Mouse (Mus musculus) E14TG2a.4 (cell line): ENCODE results near the gene Pdha2.

Experiments used
- CTCF ChIP-seq: conservative IDR thresholded peaks from 2 replicates; pipeline ENCODE4 v1.5.1; 2014; ENCODE audit warnings: low read length
- POU5F1 ChIP-seq: IDR thresholded peaks from 2 replicates; pipeline ENCODE4 v1.6.1; 2014; ENCODE audit warnings: low read length, borderline replicate concordance

DNA sequence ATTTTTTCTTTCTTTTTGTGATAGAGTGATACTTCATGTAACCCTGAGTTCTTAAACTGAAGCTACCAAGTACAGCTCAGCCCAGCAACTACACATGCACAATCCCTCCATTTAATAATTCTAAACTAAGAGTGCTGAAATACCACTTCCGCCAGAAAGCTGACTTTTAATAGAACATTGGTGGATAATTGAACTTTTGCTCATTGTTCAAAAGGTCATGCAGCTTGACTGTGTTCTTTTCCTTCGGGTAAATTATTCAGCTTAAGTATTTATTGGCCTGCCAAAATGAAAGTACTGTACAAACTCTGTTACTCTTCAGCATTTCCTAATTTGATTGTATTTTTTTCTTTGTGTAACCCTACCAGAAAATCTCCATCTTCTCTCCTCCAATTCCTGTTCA, 10.4 kb downstream of the Pdha2 start:
- no peak for TF ChIP-seq CTCF
- TF ChIP-seq POU5F1 = no peak
